Mouse (Mus musculus): ENCODE data around the gene Grid2.
A peak's percentile ranks its signal among the peaks of the same experiment; 100 is the strongest.

DNA sequence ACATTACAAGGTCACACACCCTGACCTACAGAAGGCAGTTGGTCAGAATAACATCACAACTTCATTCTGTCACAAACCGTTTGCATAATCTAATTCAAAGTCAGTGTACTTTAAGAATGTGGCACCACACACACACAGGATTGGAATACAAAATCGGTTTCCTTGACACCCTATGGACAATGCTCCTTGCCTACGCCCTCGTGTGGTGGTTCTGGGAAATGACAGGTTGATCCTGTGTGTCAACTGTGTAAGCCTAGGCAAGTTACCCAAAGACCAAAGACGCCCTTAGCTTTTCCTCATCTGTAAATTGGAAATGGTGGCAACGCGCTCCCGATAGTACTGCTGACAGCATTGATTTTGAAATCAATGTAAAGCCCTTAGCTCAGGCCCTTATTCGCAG lies 1428.3 kb downstream of the Grid2 start:
- TF ChIP-seq POLR2A (IDR thresholded peaks at IDR 0.05; ENCODE audit: borderline replicate concordance, control insufficient read depth, low read depth, low read length), result no peak
- TF ChIP-seq CTCF (IDR thresholded peaks at IDR 0.05; ENCODE audit: control insufficient read depth, insufficient read depth, low read length), result 0 out of 2 replicates have a peak, but pooled peaks have one; percentile 23

All from bone marrow, adult 2 months (tissue).